23 mouse cellular contexts compared by ENCODE assay signal in the genomic region with DNA sequence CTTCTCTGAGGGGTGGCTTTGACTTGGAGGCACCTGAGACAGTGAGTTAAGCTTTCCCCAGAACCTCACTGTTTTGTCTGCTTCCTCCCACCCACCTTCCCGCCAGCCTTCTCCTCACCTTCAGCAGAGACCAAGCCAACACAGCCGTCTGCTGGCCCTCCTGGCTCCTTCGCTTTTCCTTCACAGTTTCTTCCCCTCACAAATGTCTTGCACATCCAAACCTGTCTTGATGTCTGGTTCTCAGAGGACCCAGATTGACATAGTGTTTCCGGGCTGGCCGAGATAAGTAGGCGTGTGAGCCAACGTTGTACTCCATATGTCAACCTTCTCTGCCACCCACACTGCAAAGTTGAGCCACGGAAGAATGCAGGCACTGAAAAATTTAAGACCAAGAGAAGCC. TPM values are rescaled to one million over a fixed set of nuclear protein-coding genes. Genes with fewer than 3 reads are reported as not detected.
DNase-seq lines count a peak whose midpoint lies in the region; ATAC-seq lines count a peak whose summit lies in the region.
"Had no signal": no experiment of that assay in that cellular context is flagged by ENCODE, and none has a peak within 500 bp of the region (broad histone marks: within the 10 kb centered on the region; RNA-seq: fewer than 3 reads in every experiment).

No protein-coding gene starts in this region.

- no peak overlapping the region for H3K4me2 ChIP-seq in kidney, embryonic 15.5 days
- H3K4me2 ChIP-seq: heart, embryonic 11.5 days; neural tube, embryonic 12.5 days had no signal

- no peaks in the 10 kb centered on the region for H3K36me3 ChIP-seq in embryonic facial prominence, embryonic 10.5 days (replicated peaks)
- H3K36me3 ChIP-seq in kidney, embryonic 15.5 days = no peaks in the 10 kb centered on the region
- H3K36me3 ChIP-seq: hindbrain, embryonic 10.5 days; neural tube, embryonic 12.5 days had no signal

- no peaks in the 10 kb centered on the region for H3K4me1 ChIP-seq in embryonic facial prominence, embryonic 10.5 days
- no peaks in the 10 kb centered on the region for H3K4me1 ChIP-seq in kidney, embryonic 15.5 days
- H3K4me1 ChIP-seq: neural tube, embryonic 12.5 days had no signal

- no peak overlapping the region for H3K4me3 ChIP-seq in embryonic facial prominence, embryonic 10.5 days
- H3K4me3 ChIP-seq in kidney, embryonic 15.5 days (replicated peaks) = no peak overlapping the region
- H3K4me3 ChIP-seq: hindbrain, embryonic 10.5 days; neural tube, embryonic 12.5 days had no signal

- ATAC-seq in frontal cortex, adult (ENCODE audit: low TSS enrichment) = peak; percentile 75
- ATAC-seq in kidney, embryonic 15.5 days (replicated peaks; ENCODE audit: low FRiP score) = no peak
- ATAC-seq: forebrain, embryonic 16.5 days; hindbrain, postnatal 0 days; intestine, embryonic 16.5 days had no signal

- H3K9ac ChIP-seq in kidney, embryonic 15.5 days = no peak overlapping the region
- H3K9ac ChIP-seq: neural tube, embryonic 12.5 days had no signal

- no peak overlapping the region for H3K27ac ChIP-seq in embryonic facial prominence, embryonic 10.5 days (replicated peaks)
- no peak overlapping the region for H3K27ac ChIP-seq in kidney, embryonic 15.5 days
- H3K27ac ChIP-seq: hindbrain, embryonic 10.5 days; hindbrain, postnatal 0 days; neural tube, embryonic 12.5 days; stomach, postnatal 0 days had no signal

- no peaks in the 10 kb centered on the region for H3K9me3 ChIP-seq in embryonic facial prominence, embryonic 10.5 days
- no peaks in the 10 kb centered on the region for H3K9me3 ChIP-seq in kidney, embryonic 15.5 days (replicated peaks)
- H3K9me3 ChIP-seq: hindbrain, embryonic 10.5 days; neural tube, embryonic 12.5 days had no signal

- intact Hi-C loops in left cerebral cortex, postnatal 10 days (cut with DNase I) = no loop called here

- H3K27me3 ChIP-seq in embryonic facial prominence, embryonic 10.5 days (replicated peaks; ENCODE audit: low read depth, poor library complexity, severe bottlenecking) = no peaks in the 10 kb centered on the region
- H3K27me3 ChIP-seq in kidney, embryonic 15.5 days = no peaks in the 10 kb centered on the region
- H3K27me3 ChIP-seq: neural tube, embryonic 12.5 days had no signal

- WGBS in embryonic facial prominence, embryonic 10.5 days = 91% methylated on average over 8 of the region's 8 CpGs
- 80% methylated on average over 8 of the region's 8 CpGs for WGBS in kidney, embryonic 15.5 days

- no peak for DNase-seq in frontal cortex, postnatal 10 days (ENCODE audit: low spot score in 2 of 2)
- peak; percentile 39 to 63 for DNase-seq in left cerebral cortex, adult 18-20 months (ENCODE audit: low spot score in 2 of 2)
- DNase-seq in left cerebral cortex, postnatal 10 days (ENCODE audit: extremely low spot score in 1 of 2, low spot score in 2 of 2) = no peak
- DNase-seq in left cerebral cortex, adult 9 months (ENCODE audit: low spot score in 2 of 2) = peak; percentile 49 to 72
- peak; percentile 77 for DNase-seq in telencephalon, adult 2 months (ENCODE audit: low read depth, low spot score)
- DNase-seq in embryonic facial prominence, embryonic 10.5 days (ENCODE audit: low spot score) = no peak
- DNase-seq: adrenal gland, postnatal 14 days; cerebellum, adult 9-10 months; lung, postnatal 4 days; midbrain, embryonic 14.5 days had no signal

RNA-seq across cellular contexts. Expression of a gene that starts 19.2 kb away (rescaled TPM):
- total RNA-seq in left cerebral cortex, adult 18-20 months (2021) = 100 to 1,000 TPM; 210 to 230 TPM
- 100 to 1,000 TPM; 391 to 412 TPM for total RNA-seq in left cerebral cortex, postnatal 10 days (2021)
- polyA plus RNA-seq in embryonic facial prominence, embryonic 10.5 days (2016; fragmentation: Nextera tagmentation; extraction: Ambion mirVana) = 0.52 and 1.0 TPM in 2 replicates
- 1.5 and 1.8 TPM in 2 replicates for polyA plus RNA-seq in kidney, embryonic 15.5 days (2015; fragmentation: Nextera tagmentation; extraction: Ambion mirVana)
- total RNA-seq: common myeloid progenitor, adult 5-6 weeks; granulocyte monocyte progenitor cell, adult 5-6 weeks; megakaryocyte-erythroid progenitor cell, adult 5-6 weeks had no signal
- polyA plus RNA-seq: liver, adult 2 months had no signal

Comparison
In these comparisons a context has a peak if more than half of its experiments do, and no peak if none do; other contexts are left out.
1. DNase-seq: peak in left cerebral cortex, adult 18-20 months (2 of 2), left cerebral cortex, adult 9 months (2 of 2) and telencephalon, adult 2 months (single experiment); none in frontal cortex, postnatal 10 days (0 of 2), left cerebral cortex, postnatal 10 days (0 of 2) and embryonic facial prominence, embryonic 10.5 days (single experiment).